Mouse (Mus musculus): ENCODE data around the gene Itga7. TPM values are rescaled to one million over a fixed set of nuclear protein-coding genes. Genes with fewer than 3 reads are reported as not detected.
A peak's percentile ranks its signal among the peaks of the same experiment; 100 is the strongest.

Gene Itga7
- polyA plus RNA-seq (2014; fragmentation: Nextera tagmentation; extraction: Ambion mirVana): 1.7 and 3.0 TPM in 2 replicates

- no peaks in the 10 kb centered on the region for H3K9me3 ChIP-seq (ENCODE audit: control insufficient read depth, low read length)
- peaks cover 31% of the 10 kb centered on the region; the same call in 1 of the 2 replicates for H3K27me3 ChIP-seq (ENCODE audit: control insufficient read depth, insufficient read depth, low read length)
- peak within 1 kb of the TSS; percentile 39 for H3K4me3 ChIP-seq (ENCODE audit: low read depth, low read length)
- no peak within 1 kb of the TSS for H3K27ac ChIP-seq (ENCODE audit: low read depth, low read length)
- H3K4me2 ChIP-seq (replicated peaks; ENCODE audit: low read depth, low read length): peak within 1 kb of the TSS; percentile 80
- H3K9ac ChIP-seq (ENCODE audit: low read depth, low read length): peak within 1 kb of the TSS; percentile 45
- DNase-seq (ENCODE audit: low spot score) (peak; percentile 67), ATAC-seq (ENCODE audit: low FRiP score) (peak; percentile 89)
- H3K4me1 ChIP-seq (replicated peaks; ENCODE audit: control insufficient read depth, insufficient read depth, low read length): no peaks in the 10 kb centered on the region
- under 1% methylated on average over 26 of the region's 26 CpGs for WGBS
- H3K36me3 ChIP-seq (ENCODE audit: control insufficient read depth, insufficient read depth, low read length): no peaks in the 10 kb centered on the region
Observed at GRCm38 (mm10) chr10:128933574-128933973, at the start of gene Itga7. Itga7 (plus strand) TSS chr10:128933818.

- ATAC-seq (ENCODE audit: low FRiP score) (peak; percentile 72), DNase-seq (ENCODE audit: low spot score) (peak; percentile 78)
- Histone ChIP-seq H3K27me3 (ENCODE audit: control insufficient read depth, insufficient read depth, low read length) (no peaks in the 10 kb centered on the region), H3K9ac (ENCODE audit: low read depth, low read length) (peak overlapping the region; percentile 33), H3K4me1 (replicated peaks; ENCODE audit: control insufficient read depth, insufficient read depth, low read length) (0 out of 2 replicates have a peak, but pooled peaks cover 5% of the 10 kb centered on the region), H3K36me3 (ENCODE audit: control insufficient read depth, insufficient read depth, low read length) (no peaks in the 10 kb centered on the region), H3K27ac (ENCODE audit: low read depth, low read length) (peak overlapping the region; percentile 86), H3K9me3 (ENCODE audit: control insufficient read depth, low read length) (no peaks in the 10 kb centered on the region), H3K4me2 (replicated peaks; ENCODE audit: low read depth, low read length) (peak overlapping the region; percentile 87), H3K4me3 (ENCODE audit: low read depth, low read length) (peak overlapping the region; percentile 80)
- 0% methylated on average over 2 of the region's 7 CpGs for WGBS
Observed at GRCm38 (mm10) chr10:128888941-128889827, 44.4 kb upstream of the Itga7 start.

- H3K4me1 ChIP-seq (replicated peaks; ENCODE audit: control insufficient read depth, insufficient read depth, low read length): 0 out of 2 replicates have a peak, but pooled peaks cover 5% of the 10 kb centered on the region
- no peak for DNase-seq (ENCODE audit: low spot score)
- H3K27ac ChIP-seq (ENCODE audit: low read depth, low read length): peak overlapping the region; percentile 86
- H3K4me2 ChIP-seq (replicated peaks; ENCODE audit: low read depth, low read length): peak overlapping the region; percentile 87
- H3K9me3 ChIP-seq (ENCODE audit: control insufficient read depth, low read length): no peaks in the 10 kb centered on the region
- H3K36me3 ChIP-seq (ENCODE audit: control insufficient read depth, insufficient read depth, low read length): no peaks in the 10 kb centered on the region
- 19% methylated on average over 1 of the region's 2 CpGs for WGBS
- ATAC-seq (ENCODE audit: low FRiP score): no peak
- peak overlapping the region; percentile 82; the same call in 1 of the 2 replicates for H3K9ac ChIP-seq (ENCODE audit: low read depth, low read length)
- H3K4me3 ChIP-seq (ENCODE audit: low read depth, low read length): peak overlapping the region; percentile 80
- H3K27me3 ChIP-seq (ENCODE audit: control insufficient read depth, insufficient read depth, low read length): no peaks in the 10 kb centered on the region
Observed at GRCm38 (mm10) chr10:128889846-128890245, 43.8 kb upstream of the Itga7 start.

GRCm38 (mm10) chr10:128890383-128891295 lies 43.0 kb upstream of the Itga7 start:
- Histone ChIP-seq H3K27ac (ENCODE audit: low read depth, low read length) (peak overlapping the region; percentile 86), H3K36me3 (ENCODE audit: control insufficient read depth, insufficient read depth, low read length) (no peaks in the 10 kb centered on the region), H3K9me3 (ENCODE audit: control insufficient read depth, low read length) (no peaks in the 10 kb centered on the region), H3K9ac (ENCODE audit: low read depth, low read length) (peak overlapping the region; percentile 82), H3K27me3 (ENCODE audit: control insufficient read depth, insufficient read depth, low read length) (no peaks in the 10 kb centered on the region), H3K4me1 (replicated peaks; ENCODE audit: control insufficient read depth, insufficient read depth, low read length) (0 out of 2 replicates have a peak, but pooled peaks cover 5% of the 10 kb centered on the region), H3K4me3 (ENCODE audit: low read depth, low read length) (peak overlapping the region; percentile 80), H3K4me2 (replicated peaks; ENCODE audit: low read depth, low read length) (peak overlapping the region; percentile 87)
- peak; percentile 47 for DNase-seq (ENCODE audit: low spot score)
- WGBS: under 1% methylated on average over 40 of the region's 40 CpGs
- ATAC-seq (ENCODE audit: low FRiP score): peak; percentile 28; the same call in 1 of the 2 replicates

GRCm38 (mm10) chr10:128891296-128892094 lies 42.1 kb upstream of the Itga7 start, which contains the start of gene Gdf11:
Gdf11 (minus strand) TSS chr10:128891718.
- H3K36me3 ChIP-seq (ENCODE audit: control insufficient read depth, insufficient read depth, low read length): no peaks in the 10 kb centered on the region
- H3K4me1 ChIP-seq (replicated peaks; ENCODE audit: control insufficient read depth, insufficient read depth, low read length): 0 out of 2 replicates have a peak, but pooled peaks cover 5% of the 10 kb centered on the region
- peak within 1 kb of the TSS; percentile 86 for H3K27ac ChIP-seq (ENCODE audit: low read depth, low read length)
- peak within 1 kb of the TSS; percentile 80 for H3K4me3 ChIP-seq (ENCODE audit: low read depth, low read length)
- DNase-seq (ENCODE audit: low spot score): peak; percentile 87
- H3K9ac ChIP-seq (ENCODE audit: low read depth, low read length): peak within 1 kb of the TSS; percentile 82
- peak; percentile 88 for ATAC-seq (ENCODE audit: low FRiP score)
- H3K27me3 ChIP-seq (ENCODE audit: control insufficient read depth, insufficient read depth, low read length): peaks cover 7% of the 10 kb centered on the region
- H3K9me3 ChIP-seq (ENCODE audit: control insufficient read depth, low read length): no peaks in the 10 kb centered on the region
- peak within 1 kb of the TSS; percentile 87 for H3K4me2 ChIP-seq (replicated peaks; ENCODE audit: low read depth, low read length)
- WGBS: 1% methylated on average over 49 of the region's 89 CpGs

GRCm38 (mm10) chr10:128892246-128892645 lies 41.4 kb upstream of the Itga7 start:
- WGBS: 2% methylated on average over 9 of the region's 9 CpGs
- Histone ChIP-seq H3K9ac (ENCODE audit: low read depth, low read length) (peak overlapping the region; percentile 82), H3K4me1 (replicated peaks; ENCODE audit: control insufficient read depth, insufficient read depth, low read length) (0 out of 2 replicates have a peak, but pooled peaks cover 5% of the 10 kb centered on the region), H3K27ac (ENCODE audit: low read depth, low read length) (peak overlapping the region; percentile 86), H3K4me3 (ENCODE audit: low read depth, low read length) (peak overlapping the region; percentile 80), H3K4me2 (replicated peaks; ENCODE audit: low read depth, low read length) (peak overlapping the region; percentile 87), H3K36me3 (ENCODE audit: control insufficient read depth, insufficient read depth, low read length) (no peaks in the 10 kb centered on the region), H3K9me3 (ENCODE audit: control insufficient read depth, low read length) (no peaks in the 10 kb centered on the region), H3K27me3 (ENCODE audit: control insufficient read depth, insufficient read depth, low read length) (peaks cover 12% of the 10 kb centered on the region)
- ATAC-seq (ENCODE audit: low FRiP score) (peak; percentile 10), DNase-seq (ENCODE audit: low spot score) (no peak)

GRCm38 (mm10) chr10:128895437-128895836 lies 38.2 kb upstream of the Itga7 start:
- no peaks in the 10 kb centered on the region for H3K9me3 ChIP-seq (ENCODE audit: control insufficient read depth, low read length)
- H3K4me2 ChIP-seq (replicated peaks; ENCODE audit: low read depth, low read length): no peak overlapping the region
- no peak overlapping the region for H3K4me3 ChIP-seq (ENCODE audit: low read depth, low read length)
- DNase-seq (ENCODE audit: low spot score): peak; percentile 92
- H3K27ac ChIP-seq (ENCODE audit: low read depth, low read length): no peak overlapping the region
- 0 out of 2 replicates have a peak, but pooled peaks cover under 1% of the 10 kb centered on the region for H3K4me1 ChIP-seq (replicated peaks; ENCODE audit: control insufficient read depth, insufficient read depth, low read length)
- ATAC-seq (ENCODE audit: low FRiP score): no peak
- peaks cover 12% of the 10 kb centered on the region for H3K27me3 ChIP-seq (ENCODE audit: control insufficient read depth, insufficient read depth, low read length)
- WGBS: 0% methylated on average over 9 of the region's 9 CpGs
- H3K36me3 ChIP-seq (ENCODE audit: control insufficient read depth, insufficient read depth, low read length): no peaks in the 10 kb centered on the region
- no peak overlapping the region for H3K9ac ChIP-seq (ENCODE audit: low read depth, low read length)
